Mouse (Mus musculus) E14TG2a.4 (cell line): ENCODE data around the gene Cerk.

Experiments
- H3K27me3 ChIP-seq: 2 replicates; pipeline ENCODE4 v1.6.1; 2014; ENCODE audit warnings: low read length, control low read depth; ENCODE audit not compliant: insufficient read depth
- H3K36me3 ChIP-seq: 2 replicates; pipeline ENCODE4 v1.6.1; 2014; ENCODE audit warnings: low read length, control low read depth; ENCODE audit not compliant: insufficient read depth
- H3K4me1 ChIP-seq: replicated peaks from 2 replicates; pipeline ENCODE4 v1.6.1; 2014; ENCODE audit warnings: low read depth, low read length, control low read depth
- H3K4me3 ChIP-seq: replicated peaks from 2 replicates; pipeline ENCODE4 v1.5.1; 2014; ENCODE audit warnings: mild to moderate bottlenecking, low read length
- H3K9me3 ChIP-seq: 2 replicates; pipeline ENCODE4 v1.6.1; 2014; ENCODE audit warnings: low read length, control low read depth
- CTCF ChIP-seq: conservative IDR thresholded peaks from 2 replicates; pipeline ENCODE4 v1.5.1; 2014; ENCODE audit warnings: low read length
- NANOG ChIP-seq: IDR thresholded peaks from 2 replicates; pipeline ENCODE4 v1.6.1; 2014; ENCODE audit warnings: borderline replicate concordance, low read length, mixed read lengths
- POU5F1 ChIP-seq: IDR thresholded peaks from 2 replicates; pipeline ENCODE4 v1.6.1; 2014; ENCODE audit warnings: low read length, borderline replicate concordance

Cerk gene

GRCm38 (mm10) chr15:86112707-86113341 lies 73.1 kb downstream of the Cerk start:
- no peak for TF ChIP-seq NANOG
- TF ChIP-seq POU5F1: no peak
- no peak for TF ChIP-seq CTCF
- Histone ChIP-seq H3K36me3 (no peaks in the 10 kb centered on the region), H3K9me3 (no peaks in the 10 kb centered on the region)

GRCm38 (mm10) chr15:86110361-86111103 lies 75.4 kb downstream of the Cerk start:
- no peak overlapping the region for H3K4me3 ChIP-seq
- no peaks in the 10 kb centered on the region for H3K9me3 ChIP-seq
- H3K4me1 ChIP-seq: peaks cover 50% of the 10 kb centered on the region
- peaks cover 27% of the 10 kb centered on the region for H3K27me3 ChIP-seq
- no peak for TF ChIP-seq NANOG
- TF ChIP-seq POU5F1: no peak
- no peak for TF ChIP-seq CTCF
- H3K36me3 ChIP-seq: no peaks in the 10 kb centered on the region

More at GRCm38 (mm10) chr15:86112707-86113341, 73.1 kb downstream of the Cerk start:
- H3K4me3 ChIP-seq: peak overlapping the region; percentile 39
- H3K4me1 ChIP-seq: peaks cover 61% of the 10 kb centered on the region
- peaks cover 28% of the 10 kb centered on the region for H3K27me3 ChIP-seq

- H3K4me1 ChIP-seq: peaks cover 47% of the 10 kb centered on the region
- no peaks in the 10 kb centered on the region for H3K9me3 ChIP-seq
- no peak overlapping the region for H3K4me3 ChIP-seq
- no peak for TF ChIP-seq CTCF
- no peak for TF ChIP-seq NANOG
- no peak for TF ChIP-seq POU5F1
- no peaks in the 10 kb centered on the region for H3K36me3 ChIP-seq
- H3K27me3 ChIP-seq: peaks cover 26% of the 10 kb centered on the region
These were observed 76.2 kb downstream of the Cerk start for GRCm38 (mm10) chr15:86109650-86110211.

GRCm38 (mm10) chr15:86109245-86109644 lies 76.7 kb downstream of the Cerk start:
- Histone ChIP-seq H3K4me1 (peaks cover 44% of the 10 kb centered on the region), H3K9me3 (no peaks in the 10 kb centered on the region), H3K27me3 (peaks cover 24% of the 10 kb centered on the region), H3K4me3 (no peak overlapping the region), H3K36me3 (no peaks in the 10 kb centered on the region)
- no peak for TF ChIP-seq POU5F1
- TF ChIP-seq NANOG: no peak
- no peak for TF ChIP-seq CTCF

- H3K4me3 ChIP-seq: 0 out of 2 replicates have a peak overlapping the region, but pooled peaks have one; percentile 8
- H3K27me3 ChIP-seq: peaks cover 20% of the 10 kb centered on the region
- no peaks in the 10 kb centered on the region for H3K9me3 ChIP-seq
- TF ChIP-seq NANOG (no peak), POU5F1 (no peak), CTCF (no peak)
- peaks cover 31% of the 10 kb centered on the region for H3K4me1 ChIP-seq
- no peaks in the 10 kb centered on the region for H3K36me3 ChIP-seq
These were observed 78.0 kb downstream of the Cerk start for GRCm38 (mm10) chr15:86107831-86108471.

GRCm38 (mm10) chr15:86105751-86106150 lies 80.2 kb downstream of the Cerk start:
- no peaks in the 10 kb centered on the region for H3K36me3 ChIP-seq
- peaks cover 21% of the 10 kb centered on the region for H3K4me1 ChIP-seq
- H3K9me3 ChIP-seq: no peaks in the 10 kb centered on the region
- peaks cover 11% of the 10 kb centered on the region for H3K27me3 ChIP-seq
- no peak overlapping the region for H3K4me3 ChIP-seq
- TF ChIP-seq CTCF (no peak), POU5F1 (no peak), NANOG (no peak)

GRCm38 (mm10) chr15:86105345-86105697 lies 80.6 kb downstream of the Cerk start:
- TF ChIP-seq CTCF (no peak), NANOG (no peak), POU5F1 (no peak)
- peaks cover 21% of the 10 kb centered on the region for H3K4me1 ChIP-seq

More at GRCm38 (mm10) chr15:86105345-86105697, 80.6 kb downstream of the Cerk start:
- H3K27me3 ChIP-seq: peaks cover 7% of the 10 kb centered on the region
- no peak overlapping the region for H3K4me3 ChIP-seq
- H3K9me3 ChIP-seq: no peaks in the 10 kb centered on the region
- no peaks in the 10 kb centered on the region for H3K36me3 ChIP-seq
